Mouse (Mus musculus) limb, embryonic 14.5 days (tissue): ENCODE data around the gene Ednra. TPM values are rescaled to one million over a fixed set of nuclear protein-coding genes. Genes with fewer than 3 reads are reported as not detected.

Experiments
- ATAC-seq: fragments of 200-750 bp; cut with Nextera tagmentation; 2 replicates; pipeline ENCODE4 v1.8.0; 2017; ENCODE audit warnings: low read depth, moderate number of reproducible peaks, moderate TSS enrichment; ENCODE audit not compliant: low FRiP score
- DNase-seq: peaks from one replicate; pipeline ENCODE4 v3.0.0-alpha.2; 2015; ENCODE audit warnings: low spot score
- H3K27ac ChIP-seq: fragments of 300-500 bp; sonication (generic); replicated peaks from 2 replicates; pipeline ENCODE4 v1.5.1; 2014; ENCODE audit warnings: low read depth, mild to moderate bottlenecking, low read length, moderate library complexity, mixed read lengths
- H3K27me3 ChIP-seq: fragments of 300-500 bp; sonication (generic); 2 replicates; pipeline ENCODE4 v1.6.1; 2014; ENCODE audit warnings: low read length, mixed read lengths; ENCODE audit not compliant: control insufficient read depth, insufficient read depth
- H3K36me3 ChIP-seq: fragments of 300-500 bp; sonication (generic); 2 replicates; pipeline ENCODE4 v1.6.1; 2014; ENCODE audit warnings: mild to moderate bottlenecking, low read length, moderate library complexity, mixed read lengths; ENCODE audit not compliant: control insufficient read depth, insufficient read depth
- H3K4me1 ChIP-seq: fragments of 300-500 bp; sonication (generic); 2 replicates; pipeline ENCODE4 v1.6.1; 2014; ENCODE audit warnings: antibody characterized with exemption, low read length, mixed read lengths; ENCODE audit not compliant: control insufficient read depth, insufficient read depth
- H3K4me2 ChIP-seq: fragments of 300-500 bp; sonication (generic); replicated peaks from 2 replicates; pipeline ENCODE4 v1.6.1; 2014; ENCODE audit warnings: low read depth, mild to moderate bottlenecking, low read length, moderate library complexity; ENCODE audit not compliant: severe bottlenecking
- H3K4me3 ChIP-seq: fragments of 300-500 bp; sonication (generic); replicated peaks from 2 replicates; pipeline ENCODE4 v1.5.1; 2014; ENCODE audit warnings: low read length
- H3K9ac ChIP-seq: fragments of 300-500 bp; sonication (generic); 2 replicates; pipeline ENCODE4 v1.6.1; 2014; ENCODE audit warnings: mild to moderate bottlenecking, low read depth, low read length, moderate library complexity; ENCODE audit not compliant: severe bottlenecking
- H3K9me3 ChIP-seq: fragments of 300-500 bp; sonication (generic); 2 replicates; pipeline ENCODE4 v1.6.1; 2016; ENCODE audit warnings: low read length; ENCODE audit not compliant: control insufficient read depth
- POLR2A ChIP-seq: fragments of 200-500 bp; IDR thresholded peaks from 2 replicates; pipeline ENCODE4 v1.8.0; 2012; ENCODE audit warnings: inconsistent platforms, mild to moderate bottlenecking, moderate library complexity, borderline replicate concordance; ENCODE audit not compliant: insufficient read depth, insufficient read length; ENCODE audit errors: extremely low read depth
- WGBS: fragments of 180-500 bp; shearing (Covaris S2); extraction: QIAGEN DNeasy Blood & Tissue Kit; methylation state at CpG from one replicate; pipeline ENCODE4 v1.1.7; 2014; 5-methylcytosine and 5-hydroxymethylcytosine counted together
- polyA plus RNA-seq, 2 experiments: library from polyadenylated mRNA; depleted of rRNA in 1 of 2; stranded (reverse) in 1 of 2; unstranded in 1 of 2; fragments of >200 nt; fragmentation: Nextera tagmentation in 1 of 2; extraction: Ambion mirVana in 1 of 2; gene quantifications; 2 replicates each; pipeline versions ENCODE4 v1.2.1 to v1.2.3; 2012 to 2014

Ednra gene
- polyA plus RNA-seq, 2 experiments, result 30.0 to 44.6 TPM

GRCm38 (mm10) chr8:77718933-77719332 is 5.3 kb downstream of the Ednra start:
- H3K27me3 ChIP-seq, result no peaks in the 10 kb centered on the region
- H3K9me3 ChIP-seq, result no peaks in the 10 kb centered on the region
- no peak overlapping the region for H3K4me2 ChIP-seq
- no peak overlapping the region for H3K9ac ChIP-seq
- no peak overlapping the region for H3K4me3 ChIP-seq
- peaks cover 13% of the 10 kb centered on the region; the same call in 1 of the 2 replicates for H3K36me3 ChIP-seq
- peaks cover 31% of the 10 kb centered on the region for H3K4me1 ChIP-seq
- 67% methylated on average over 2 of the region's 2 CpGs for WGBS
- ATAC-seq (no peak), DNase-seq (no peak)
- H3K27ac ChIP-seq, result no peak overlapping the region
- no peak for TF ChIP-seq POLR2A

- no peak overlapping the region for H3K4me3 ChIP-seq
- H3K9ac ChIP-seq, result no peak overlapping the region
- no peak for TF ChIP-seq POLR2A
- WGBS, result 29% methylated on average over 2 of the region's 2 CpGs
- no peak overlapping the region for H3K4me2 ChIP-seq
- peaks cover 43% of the 10 kb centered on the region for H3K4me1 ChIP-seq
- peaks cover 13% of the 10 kb centered on the region; the same call in 1 of the 2 replicates for H3K36me3 ChIP-seq
- H3K9me3 ChIP-seq, result no peaks in the 10 kb centered on the region
- no peak overlapping the region for H3K27ac ChIP-seq
- no peaks in the 10 kb centered on the region for H3K27me3 ChIP-seq
- ATAC-seq, result no peak
- no peak for DNase-seq
Measured at GRCm38 (mm10) chr8:77717036-77717435, 7.2 kb downstream of the Ednra start.

GRCm38 (mm10) chr8:77714455-77714854 is 9.8 kb downstream of the Ednra start:
- Histone ChIP-seq H3K27ac (peak overlapping the region; percentile 71; the same call in 1 of the 2 replicates), H3K36me3 (peaks cover 5% of the 10 kb centered on the region; the same call in 1 of the 2 replicates), H3K9me3 (no peaks in the 10 kb centered on the region), H3K4me3 (no peak overlapping the region), H3K27me3 (no peaks in the 10 kb centered on the region), H3K4me2 (0 out of 2 replicates have a peak overlapping the region, but pooled peaks have one; percentile 3), H3K4me1 (peaks cover 59% of the 10 kb centered on the region), H3K9ac (no peak overlapping the region)
- WGBS, result 28% methylated on average over 7 of the region's 7 CpGs
- DNase-seq (no peak), ATAC-seq (no peak)
- TF ChIP-seq POLR2A, result no peak

- no peak for TF ChIP-seq POLR2A
- WGBS, result 50% methylated on average over 5 of the region's 5 CpGs
- Histone ChIP-seq H3K4me3 (no peak overlapping the region), H3K27ac (0 out of 2 replicates have a peak overlapping the region, but pooled peaks have one; percentile 56), H3K9me3 (no peaks in the 10 kb centered on the region), H3K4me1 (peaks cover 59% of the 10 kb centered on the region), H3K9ac (no peak overlapping the region), H3K27me3 (no peaks in the 10 kb centered on the region), H3K36me3 (0 out of 2 replicates have a peak, but pooled peaks cover 2% of the 10 kb centered on the region), H3K4me2 (no peak overlapping the region)
- ATAC-seq (no peak), DNase-seq (no peak)
Measured at GRCm38 (mm10) chr8:77713688-77714087, 10.6 kb downstream of the Ednra start.

- Histone ChIP-seq H3K27me3 (no peaks in the 10 kb centered on the region), H3K9ac (no peak overlapping the region), H3K4me2 (no peak overlapping the region), H3K27ac (no peak overlapping the region), H3K4me3 (no peak overlapping the region), H3K4me1 (no peaks in the 10 kb centered on the region; the same call in 1 of the 2 replicates), H3K9me3 (no peaks in the 10 kb centered on the region), H3K36me3 (no peaks in the 10 kb centered on the region)
- no peak for ATAC-seq
- WGBS, result 88% methylated on average over 4 of the region's 4 CpGs
- TF ChIP-seq POLR2A, result no peak
- DNase-seq, result no peak
Measured at GRCm38 (mm10) chr8:77704768-77705167, 19.5 kb downstream of the Ednra start.
